Mouse (Mus musculus) regulatory T cell (primary cell): Measurements from ENCODE around the gene Fam83g.
"Not testable (repeated sequence)": the region's sequence is repeated elsewhere in the genome, so short reads cannot be mapped to it uniquely, and the experiment has no call there.

Source experiments
- in situ Hi-C: fragments of 300-600 bp; cut with MboI, MseI; formaldehyde crosslinking; loops from one replicate; pipeline ENCODE4 v1.15.1; 2025; ENCODE audit warnings: high pct_unique_total_duplicates

The Fam83g gene

GRCm38 (mm10) chr11:61683907-61684731 lies at the start of gene Fam83g:
Gene Fam83g (plus strand): TSS chr11:61684091.
- in situ Hi-C loops: no loop called here

GRCm38 (mm10) chr11:61636309-61636708 lies 47.6 kb upstream of the Fam83g start:
- in situ Hi-C loops: not testable (repeated sequence)

GRCm38 (mm10) chr11:61637413-61637812 lies 46.5 kb upstream of the Fam83g start:
- in situ Hi-C loops: no loop called here

GRCm38 (mm10) chr11:61637856-61638255 lies 46.0 kb upstream of the Fam83g start:
- in situ Hi-C loops: no loop called here

GRCm38 (mm10) chr11:61638764-61639536 lies 44.9 kb upstream of the Fam83g start:
- in situ Hi-C loops: no loop called here

GRCm38 (mm10) chr11:61639601-61640177 lies 44.2 kb upstream of the Fam83g start:
- in situ Hi-C loops: no loop called here

- in situ Hi-C loops: not testable (repeated sequence)
Observed at GRCm38 (mm10) chr11:61640585-61640984, 43.3 kb upstream of the Fam83g start.

- in situ Hi-C loops: no loop called here
Observed at GRCm38 (mm10) chr11:61642106-61642505, 41.8 kb upstream of the Fam83g start.

- in situ Hi-C loops: no loop called here
Observed at GRCm38 (mm10) chr11:61643184-61643961, 40.5 kb upstream of the Fam83g start.

GRCm38 (mm10) chr11:61644576-61645326 lies 39.1 kb upstream of the Fam83g start:
- in situ Hi-C loops: no loop called here

GRCm38 (mm10) chr11:61645357-61645857 lies 38.5 kb upstream of the Fam83g start:
- in situ Hi-C loops: no loop called here

- in situ Hi-C loops: no loop called here
Observed at GRCm38 (mm10) chr11:61646499-61647039, 37.3 kb upstream of the Fam83g start.

GRCm38 (mm10) chr11:61647110-61647910 lies 36.6 kb upstream of the Fam83g start:
- in situ Hi-C loops: no loop called here

GRCm38 (mm10) chr11:61647956-61648748 lies 35.7 kb upstream of the Fam83g start:
- in situ Hi-C loops: no loop called here

- in situ Hi-C loops: no loop called here
Observed at GRCm38 (mm10) chr11:61648749-61649115, 35.2 kb upstream of the Fam83g start.

- in situ Hi-C loops: no loop called here
Observed at GRCm38 (mm10) chr11:61649163-61649580, 34.7 kb upstream of the Fam83g start.

GRCm38 (mm10) chr11:61649626-61650025 lies 34.3 kb upstream of the Fam83g start:
- in situ Hi-C loops: loop anchor here (10.0 kb wide), 1 partner anchor 715 kb away; the partner anchor contains the start of gene Map2k3

GRCm38 (mm10) chr11:61650470-61651265 lies 33.2 kb upstream of the Fam83g start:
- in situ Hi-C loops: loop anchor here (10.0 kb wide), 1 partner anchor 716 kb away; the partner anchor contains the start of gene Map2k3
